Mouse (Mus musculus) heart, embryonic 15.5 days (tissue): ENCODE data around the gene BC024978. TPM values are rescaled to one million over a fixed set of nuclear protein-coding genes. Genes with fewer than 3 reads are reported as not detected.

Source experiments
- ATAC-seq: fragments of 200-750 bp; cut with Nextera tagmentation; replicated peaks from 2 replicates; pipeline ENCODE4 v1.8.0; 2017; ENCODE audit warnings: low read depth, moderate TSS enrichment; ENCODE audit not compliant: insufficient number of reproducible peaks, insufficient read depth, low FRiP score
- H3K27ac ChIP-seq: fragments of 300-500 bp; sonication (generic); 2 replicates; pipeline ENCODE4 v1.5.1; 2015; ENCODE audit warnings: mild to moderate bottlenecking, inconsistent platforms
- H3K27me3 ChIP-seq: fragments of 300-500 bp; sonication (generic); 2 replicates; pipeline ENCODE4 v1.6.1; 2015; ENCODE audit warnings: inconsistent platforms
- H3K36me3 ChIP-seq: fragments of 300-500 bp; sonication (generic); 2 replicates; pipeline ENCODE4 v1.6.1; 2015; ENCODE audit warnings: mild to moderate bottlenecking, inconsistent platforms
- H3K4me1 ChIP-seq: fragments of 300-500 bp; sonication (generic); replicated peaks from 2 replicates; pipeline ENCODE4 v1.6.1; 2015; ENCODE audit warnings: inconsistent platforms
- H3K4me2 ChIP-seq: fragments of 300-500 bp; sonication (generic); 2 replicates; pipeline ENCODE4 v1.6.1; 2015; ENCODE audit warnings: inconsistent platforms, mild to moderate bottlenecking, moderate library complexity
- H3K4me3 ChIP-seq: fragments of 300-500 bp; sonication (generic); 2 replicates; pipeline ENCODE4 v1.5.1; 2015; ENCODE audit warnings: mild to moderate bottlenecking, inconsistent platforms
- H3K9ac ChIP-seq: fragments of 300-500 bp; sonication (generic); 2 replicates; pipeline ENCODE4 v1.6.1; 2015; ENCODE audit warnings: mild to moderate bottlenecking, inconsistent platforms
- H3K9me3 ChIP-seq: fragments of 300-500 bp; sonication (generic); replicated peaks from 2 replicates; pipeline ENCODE4 v1.6.1; 2016; ENCODE audit warnings: inconsistent platforms
- WGBS: fragments of 180-500 bp; shearing (Covaris S2); methylation state at CpG from one replicate; pipeline ENCODE4 v1.1.7; 2015; ENCODE audit warnings: mixed read lengths; 5-methylcytosine and 5-hydroxymethylcytosine counted together
- polyA plus RNA-seq: library from polyadenylated mRNA; unstranded; fragments of >200 nt; fragmentation: Nextera tagmentation; extraction: Ambion mirVana; gene quantifications from 2 replicates; pipeline ENCODE4 v1.2.1, GENCODE M21; 2015

Gene BC024978
- 2.6 and 3.1 TPM in 2 replicates for polyA plus RNA-seq

DNA sequence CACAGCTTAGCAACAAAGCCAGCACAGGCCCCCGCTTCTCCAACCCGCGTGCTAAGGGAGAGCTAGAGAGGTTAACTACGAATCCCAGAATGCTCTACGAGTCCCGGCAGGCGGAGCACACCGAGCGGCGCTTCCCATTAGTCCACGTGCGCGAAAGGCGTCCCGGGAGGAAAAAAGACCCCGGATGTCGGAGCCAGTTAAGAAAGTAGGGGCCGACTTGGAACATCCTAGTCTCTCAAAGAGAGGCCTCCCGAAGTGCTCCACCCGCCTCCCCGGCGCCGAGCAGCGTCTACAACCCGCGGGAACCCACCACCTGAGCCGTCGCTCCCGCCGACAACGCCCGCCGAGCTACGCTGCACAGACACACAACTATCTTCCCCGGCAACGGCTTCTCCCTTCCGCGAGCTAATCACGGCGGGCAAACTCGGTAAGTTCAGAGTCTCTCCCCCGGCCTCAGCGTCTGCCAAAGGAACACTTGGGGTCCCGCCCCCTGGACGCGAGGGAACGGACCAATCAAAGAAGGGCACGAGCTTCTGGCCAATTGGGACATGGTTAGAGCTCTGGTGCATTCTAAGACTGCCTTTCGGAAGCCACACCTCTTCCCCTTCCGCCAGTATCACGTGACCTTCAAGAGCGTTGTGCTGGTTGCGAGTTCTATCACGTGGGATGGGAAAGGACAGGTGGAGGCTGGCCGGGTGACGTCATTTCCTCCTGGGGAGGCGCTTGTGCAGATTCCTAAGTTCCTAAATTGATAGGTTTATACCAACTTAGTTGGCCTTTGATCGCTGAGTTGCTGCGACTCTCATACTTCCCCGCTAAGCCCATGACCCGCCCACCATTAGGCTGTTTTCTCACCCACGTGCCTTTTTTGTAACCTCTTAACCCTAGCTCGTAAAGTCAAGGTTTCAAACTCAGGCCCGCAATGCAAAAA is at the start of gene BC024978, which contains the start of gene Snrpa:
TSS of gene BC024978 (plus strand) at position 101 of the 931 bp plus-strand sequence.
TSS of gene Snrpa (minus strand) at position 591 of the 931 bp plus-strand sequence.
- no peaks in the 10 kb centered on the region for H3K9me3 ChIP-seq
- peaks cover 26% of the 10 kb centered on the region for H3K4me1 ChIP-seq
- no peaks in the 10 kb centered on the region for H3K27me3 ChIP-seq
- H3K4me3 ChIP-seq, result peak within 1 kb of the TSS; percentile 81
- peak within 1 kb of the TSS; percentile 99 for H3K27ac ChIP-seq
- H3K36me3 ChIP-seq, result peaks cover 33% of the 10 kb centered on the region
- peak within 1 kb of the TSS; percentile 90 for H3K9ac ChIP-seq
- WGBS, result under 1% methylated on average over 64 of the region's 64 CpGs
- ATAC-seq, result peak; percentile 99
- H3K4me2 ChIP-seq, result peak within 1 kb of the TSS; percentile 82

DNA sequence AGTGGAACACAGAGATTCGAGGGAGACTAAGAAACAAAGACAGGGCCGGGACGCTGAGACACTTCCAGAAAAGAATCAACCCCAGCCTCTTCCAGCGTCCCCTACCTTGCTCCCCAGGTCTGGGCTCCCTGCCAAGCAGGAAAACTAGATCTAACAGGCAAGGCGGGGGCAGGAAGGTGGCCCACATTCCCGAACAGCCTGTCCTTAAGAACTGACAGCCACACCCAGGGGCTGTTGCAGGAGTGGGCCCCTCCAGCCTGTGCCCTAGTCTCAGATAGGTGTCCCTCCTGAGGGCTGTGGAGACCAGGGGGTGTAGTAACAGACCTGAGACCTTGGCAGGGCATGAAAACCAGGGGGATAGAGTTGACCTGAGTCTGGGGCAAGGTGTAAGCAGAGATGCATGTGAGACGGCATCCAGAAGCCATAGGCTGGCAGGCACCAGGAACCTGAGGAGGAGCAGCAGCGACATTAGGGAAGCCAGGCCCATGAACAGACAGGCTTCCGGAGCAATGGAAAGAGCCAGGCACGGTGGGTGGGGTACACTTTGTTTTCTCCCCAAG is 42.3 kb upstream of the BC024978 start, which contains the start of gene Cyp2t4:
TSS of gene Cyp2t4 (plus strand) at position 510 of the 560 bp plus-strand sequence.
- peaks cover 13% of the 10 kb centered on the region for H3K36me3 ChIP-seq
- no peak within 1 kb of the TSS for H3K4me2 ChIP-seq
- no peak within 1 kb of the TSS for H3K4me3 ChIP-seq
- ATAC-seq, result peak; percentile 47; the same call in 1 of the 2 replicates
- H3K9me3 ChIP-seq, result no peaks in the 10 kb centered on the region
- no peak within 1 kb of the TSS for H3K9ac ChIP-seq
- H3K27ac ChIP-seq, result no peak within 1 kb of the TSS; the same call in 1 of the 2 replicates
- H3K4me1 ChIP-seq, result peaks cover 5% of the 10 kb centered on the region; the same call in 1 of the 2 replicates
- H3K27me3 ChIP-seq, result no peaks in the 10 kb centered on the region
- 45% methylated on average over 10 of the region's 10 CpGs for WGBS

DNA sequence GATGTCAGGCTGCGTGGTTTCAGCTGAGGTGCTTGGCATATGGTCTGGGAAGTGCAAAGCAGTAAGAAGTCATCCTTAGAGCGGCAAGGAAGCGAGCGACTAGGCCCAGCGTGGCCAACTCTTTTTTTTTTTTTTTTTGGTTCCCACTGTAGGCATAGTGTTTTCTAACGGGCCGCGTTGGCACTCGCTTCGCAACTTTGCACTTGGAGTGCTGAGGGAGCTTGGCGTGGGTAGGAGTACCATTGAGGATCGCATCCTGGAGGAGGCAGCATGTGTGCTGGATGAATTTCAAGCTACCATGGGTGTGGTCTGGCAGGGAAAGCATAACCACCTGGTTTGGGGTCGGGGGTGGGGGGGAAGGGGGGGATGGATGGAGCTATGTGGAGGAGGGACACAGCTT is 39.6 kb upstream of the BC024978 start:
- Histone ChIP-seq H3K4me1 (peaks cover 15% of the 10 kb centered on the region), H3K4me3 (no peak overlapping the region), H3K4me2 (no peak overlapping the region), H3K27me3 (no peaks in the 10 kb centered on the region), H3K27ac (no peak overlapping the region), H3K36me3 (peaks cover 32% of the 10 kb centered on the region), H3K9ac (no peak overlapping the region), H3K9me3 (no peaks in the 10 kb centered on the region)
- 76% methylated on average over 13 of the region's 13 CpGs for WGBS
- ATAC-seq, result no peak

DNA sequence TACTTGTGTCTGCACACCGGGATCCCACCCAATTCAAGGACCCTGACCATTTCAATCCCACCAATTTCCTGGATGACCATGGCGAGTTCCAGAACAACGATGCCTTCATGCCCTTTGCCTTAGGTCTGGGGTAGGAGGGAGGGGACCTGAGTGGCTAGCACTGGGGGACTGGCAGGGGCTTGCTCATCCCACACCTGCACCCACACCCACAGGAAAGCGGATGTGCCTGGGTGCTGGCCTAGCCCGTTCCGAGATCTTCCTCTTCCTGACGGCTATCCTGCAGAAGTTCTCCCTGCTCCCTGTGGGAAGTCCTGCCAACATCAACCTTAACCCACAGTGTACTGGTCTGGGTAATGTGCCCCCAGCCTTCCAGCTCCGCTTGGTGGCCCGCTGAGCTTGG is 37.4 kb upstream of the BC024978 start:
- WGBS, result 93% methylated on average over 9 of the region's 9 CpGs

DNA sequence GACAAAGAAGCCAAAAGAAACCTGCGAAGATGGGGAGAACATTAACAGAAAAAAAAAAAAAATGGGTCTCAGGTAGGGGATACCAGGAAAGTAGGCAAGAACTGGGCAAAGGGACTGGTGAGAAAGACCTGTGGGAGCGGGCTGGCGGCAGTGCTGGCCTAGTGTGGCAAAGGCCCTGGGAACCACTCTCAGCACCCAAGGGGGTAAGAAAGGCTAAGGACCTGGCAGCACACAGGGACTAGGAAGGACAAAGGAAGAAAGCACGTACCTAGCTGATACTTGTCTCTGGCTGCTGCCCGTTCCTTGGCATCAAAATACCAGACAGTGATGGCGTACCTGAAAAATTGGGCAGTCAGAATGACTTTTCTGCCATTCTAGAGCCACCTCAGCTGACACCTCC is 36.3 kb upstream of the BC024978 start:
- Histone ChIP-seq H3K4me3 (no peak overlapping the region), H3K9ac (no peak overlapping the region), H3K27me3 (no peaks in the 10 kb centered on the region), H3K9me3 (no peaks in the 10 kb centered on the region), H3K4me2 (no peak overlapping the region), H3K4me1 (peaks cover 42% of the 10 kb centered on the region), H3K36me3 (peaks cover 32% of the 10 kb centered on the region), H3K27ac (no peak overlapping the region)
- 91% methylated on average over 6 of the region's 6 CpGs for WGBS
- ATAC-seq, result no peak

More for the DNA sequence above, 37.4 kb upstream of the BC024978 start:
- Histone ChIP-seq H3K4me1 (peaks cover 35% of the 10 kb centered on the region), H3K27ac (no peak overlapping the region), H3K9ac (no peak overlapping the region), H3K4me2 (no peak overlapping the region), H3K36me3 (peaks cover 32% of the 10 kb centered on the region), H3K27me3 (no peaks in the 10 kb centered on the region), H3K9me3 (no peaks in the 10 kb centered on the region), H3K4me3 (no peak overlapping the region)
- ATAC-seq, result no peak

DNA sequence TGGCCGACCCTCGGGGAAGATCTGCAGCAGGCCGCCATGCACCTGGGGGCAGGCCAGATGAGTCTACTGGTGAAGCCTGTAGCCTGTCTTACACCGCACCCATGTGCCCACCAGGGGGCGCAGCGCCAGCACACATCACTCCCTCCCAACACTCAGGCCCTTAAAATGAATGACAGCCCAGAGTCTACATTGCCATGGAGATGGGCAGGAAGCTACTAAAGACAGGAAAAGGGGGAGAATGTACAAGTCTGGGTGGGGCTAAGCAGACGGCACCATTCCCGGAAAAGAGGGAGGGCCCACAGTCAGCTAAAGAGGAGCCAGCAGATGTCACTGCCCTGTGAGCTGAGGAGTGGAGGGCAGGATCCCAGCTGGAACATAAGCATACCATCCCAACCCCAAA is 35.7 kb upstream of the BC024978 start:
- ATAC-seq, result peak; percentile 72
- peaks cover 35% of the 10 kb centered on the region for H3K36me3 ChIP-seq

DNA sequence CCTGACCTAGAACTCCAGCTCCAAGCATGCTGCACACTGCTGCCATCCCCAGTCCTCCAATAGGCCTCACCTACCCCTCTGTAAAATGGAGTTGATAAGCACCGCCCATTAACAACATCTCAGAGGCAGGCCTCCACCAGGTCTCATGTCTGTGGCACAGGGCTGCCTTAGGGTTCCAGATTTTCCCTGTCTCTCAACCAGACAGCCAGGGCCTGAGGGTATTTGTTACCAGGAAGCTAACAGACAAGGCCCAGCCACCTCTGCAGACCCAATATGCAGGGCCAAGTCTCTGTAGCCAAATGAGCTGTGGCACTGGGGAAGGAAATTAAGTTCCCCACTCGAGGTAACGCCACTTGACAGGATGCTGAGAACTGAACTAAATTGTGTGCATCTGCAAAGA is 34.7 kb upstream of the BC024978 start:
- Histone ChIP-seq H3K9ac (no peak overlapping the region), H3K4me3 (no peak overlapping the region), H3K36me3 (peaks cover 39% of the 10 kb centered on the region), H3K4me2 (no peak overlapping the region), H3K4me1 (peaks cover 58% of the 10 kb centered on the region), H3K9me3 (no peaks in the 10 kb centered on the region), H3K27me3 (no peaks in the 10 kb centered on the region), H3K27ac (no peak overlapping the region)
- ATAC-seq, result no peak
- WGBS, result 82% methylated on average over 3 of the region's 3 CpGs

More for the DNA sequence above, 35.7 kb upstream of the BC024978 start:
- H3K9me3 ChIP-seq, result no peaks in the 10 kb centered on the region
- H3K4me2 ChIP-seq, result no peak overlapping the region
- H3K27me3 ChIP-seq, result no peaks in the 10 kb centered on the region
- peaks cover 48% of the 10 kb centered on the region for H3K4me1 ChIP-seq
- no peak overlapping the region for H3K9ac ChIP-seq
- WGBS, result 8% methylated on average over 8 of the region's 8 CpGs
- peak overlapping the region; percentile 28; the same call in 1 of the 2 replicates for H3K27ac ChIP-seq
- no peak overlapping the region for H3K4me3 ChIP-seq

DNA sequence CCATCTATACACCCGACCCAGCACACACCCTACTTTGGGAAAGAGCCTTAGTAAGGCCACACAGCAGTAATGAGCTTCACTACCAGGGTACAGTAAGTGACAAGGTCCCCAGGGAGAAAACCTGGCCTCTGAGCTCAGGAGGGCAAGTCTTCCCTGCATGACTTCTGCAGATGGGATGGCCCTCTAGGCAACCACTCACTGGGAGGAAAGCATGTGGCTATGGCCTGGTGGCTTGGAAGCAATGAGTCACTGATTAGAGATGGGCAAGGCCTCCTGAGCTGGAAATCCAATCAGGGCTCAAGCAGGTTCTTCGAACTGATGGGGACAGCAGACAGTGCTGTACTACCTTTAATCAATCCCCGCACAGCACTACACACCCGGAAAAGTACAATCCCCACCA is 33.8 kb upstream of the BC024978 start:
- H3K4me2 ChIP-seq, result no peak overlapping the region
- H3K36me3 ChIP-seq, result peaks cover 39% of the 10 kb centered on the region
- H3K9ac ChIP-seq, result no peak overlapping the region
- no peaks in the 10 kb centered on the region for H3K9me3 ChIP-seq
- no peaks in the 10 kb centered on the region for H3K27me3 ChIP-seq
- H3K4me1 ChIP-seq, result peaks cover 58% of the 10 kb centered on the region
- H3K27ac ChIP-seq, result no peak overlapping the region
- no peak for ATAC-seq
- no peak overlapping the region for H3K4me3 ChIP-seq
- 75% methylated on average over 4 of the region's 4 CpGs for WGBS

DNA sequence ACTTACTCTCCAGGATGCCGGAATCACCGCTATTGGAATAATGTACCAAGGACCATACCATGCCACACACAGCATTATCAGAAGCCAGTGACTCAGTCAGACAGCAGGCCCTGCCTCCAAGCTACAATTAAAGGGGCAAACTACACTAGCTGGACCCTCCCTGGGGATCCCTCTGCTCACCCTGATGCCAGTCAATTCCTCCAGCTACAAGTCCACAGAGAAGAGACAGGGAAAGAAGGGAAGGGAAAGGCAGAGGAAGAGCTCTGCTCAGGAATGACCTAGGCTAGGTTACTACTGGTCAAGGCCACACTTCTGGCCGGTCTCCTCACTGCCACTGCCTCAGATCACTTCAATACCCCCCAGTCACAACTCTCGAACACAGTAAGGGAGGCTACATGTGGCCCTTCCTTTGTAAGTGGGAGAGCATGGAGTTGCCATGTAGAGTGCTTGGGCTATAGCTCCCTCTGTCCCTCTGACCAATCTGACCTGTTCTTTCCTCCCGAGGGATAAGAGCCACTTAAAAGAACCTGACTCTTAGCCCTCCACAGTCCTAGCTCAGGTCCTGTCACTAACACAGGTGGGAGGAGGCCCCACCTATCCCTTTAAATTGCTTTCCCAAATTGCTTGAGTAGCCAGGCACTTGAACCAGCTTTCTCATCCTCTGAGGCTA is 32.7 kb upstream of the BC024978 start:
- Histone ChIP-seq H3K4me3 (no peak overlapping the region), H3K4me1 (peaks cover 66% of the 10 kb centered on the region), H3K4me2 (peak overlapping the region; percentile 82), H3K9ac (0 out of 2 replicates have a peak overlapping the region, but pooled peaks have one; percentile 10), H3K27me3 (no peaks in the 10 kb centered on the region), H3K9me3 (no peaks in the 10 kb centered on the region), H3K27ac (no peak overlapping the region), H3K36me3 (peaks cover 30% of the 10 kb centered on the region)
- WGBS, result 71% methylated on average over 5 of the region's 5 CpGs
- no peak for ATAC-seq

DNA sequence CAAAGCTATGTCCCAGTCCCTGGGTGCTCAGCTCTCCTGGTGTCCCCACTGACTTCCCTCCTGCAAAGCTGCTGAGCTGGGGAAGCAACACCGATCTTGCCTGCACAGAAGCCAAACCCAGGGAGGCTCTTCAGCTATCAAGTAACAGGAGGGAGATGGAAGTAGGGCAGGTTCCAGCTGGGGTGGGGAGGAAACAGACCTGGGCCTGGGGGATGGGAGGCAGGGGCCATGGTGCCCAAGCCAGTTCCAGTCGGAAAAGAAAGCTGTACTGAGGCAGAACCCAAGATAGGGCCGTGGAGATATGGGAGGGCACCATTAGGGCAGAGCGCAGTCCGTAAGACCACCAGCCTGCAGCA is 32.2 kb upstream of the BC024978 start:
- H3K4me1 ChIP-seq, result peaks cover 66% of the 10 kb centered on the region
- no peaks in the 10 kb centered on the region for H3K9me3 ChIP-seq
- no peaks in the 10 kb centered on the region for H3K27me3 ChIP-seq
- peak overlapping the region; percentile 66; the same call in 1 of the 2 replicates for H3K4me3 ChIP-seq
- peaks cover 25% of the 10 kb centered on the region for H3K36me3 ChIP-seq
- no peak for ATAC-seq
- H3K4me2 ChIP-seq, result peak overlapping the region; percentile 82
- no peak overlapping the region for H3K27ac ChIP-seq
- 0 out of 2 replicates have a peak overlapping the region, but pooled peaks have one; percentile 10 for H3K9ac ChIP-seq
- 47% methylated on average over 5 of the region's 5 CpGs for WGBS
